Mouse (Mus musculus) midbrain, embryonic 14.5 days (tissue): Measurements from ENCODE around the gene Cdc26. TPM values are rescaled to one million over a fixed set of nuclear protein-coding genes. Genes with fewer than 3 reads are reported as not detected.

Experiments used
- ATAC-seq: fragments of 200-750 bp; cut with Nextera tagmentation; 2 replicates; pipeline ENCODE4 v1.8.0; 2017; ENCODE audit warnings: moderate number of reproducible peaks, moderate library complexity; ENCODE audit not compliant: low FRiP score, low TSS enrichment
- DNase-seq: peaks from one replicate; pipeline ENCODE4 v3.0.0-alpha.2; 2015
- H3K27ac ChIP-seq: fragments of 300-500 bp; sonication (generic); replicated peaks from 2 replicates; pipeline ENCODE4 v1.5.1; 2014; ENCODE audit warnings: mild to moderate bottlenecking, low read depth, low read length, moderate library complexity
- H3K27me3 ChIP-seq: fragments of 300-500 bp; sonication (generic); 2 replicates; pipeline ENCODE4 v1.6.1; 2014; ENCODE audit warnings: low read length, control low read depth, mixed read lengths; ENCODE audit not compliant: control insufficient read depth, insufficient read depth
- H3K36me3 ChIP-seq: fragments of 300-500 bp; sonication (generic); 2 replicates; pipeline ENCODE4 v1.6.1; 2014; ENCODE audit warnings: low read length, control low read depth; ENCODE audit not compliant: control insufficient read depth, insufficient read depth
- H3K4me1 ChIP-seq: fragments of 300-500 bp; sonication (generic); 2 replicates; pipeline ENCODE4 v1.6.1; 2014; ENCODE audit warnings: mild to moderate bottlenecking, antibody characterized with exemption, low read length, control low read depth; ENCODE audit not compliant: control insufficient read depth, insufficient read depth
- H3K4me2 ChIP-seq: fragments of 300-500 bp; sonication (generic); 2 replicates; pipeline ENCODE4 v1.6.1; 2014; ENCODE audit warnings: mild to moderate bottlenecking, low read length, moderate library complexity
- H3K4me3 ChIP-seq: fragments of 300-500 bp; sonication (generic); replicated peaks from 2 replicates; pipeline ENCODE4 v1.5.1; 2014; ENCODE audit warnings: low read depth, low read length
- H3K9ac ChIP-seq: fragments of 300-500 bp; sonication (generic); replicated peaks from 2 replicates; pipeline ENCODE4 v1.6.1; 2014; ENCODE audit warnings: mild to moderate bottlenecking, low read length, moderate library complexity
- H3K9me3 ChIP-seq: fragments of 300-500 bp; sonication (generic); 2 replicates; pipeline ENCODE4 v1.6.1; 2016; ENCODE audit warnings: low read length, control low read depth, mixed read lengths; ENCODE audit not compliant: control insufficient read depth
- WGBS: fragments of 180-500 bp; shearing (Covaris S2); extraction: QIAGEN DNeasy Blood & Tissue Kit; methylation state at CpG from one replicate; pipeline ENCODE4 v1.1.7; 2014; 5-methylcytosine and 5-hydroxymethylcytosine counted together
- polyA plus RNA-seq: library from polyadenylated mRNA; unstranded; fragments of >200 nt; fragmentation: Nextera tagmentation; extraction: Ambion mirVana; gene quantifications from 2 replicates; pipeline ENCODE4 v1.2.1, GENCODE M21; 2014

Gene Cdc26
- polyA plus RNA-seq, 1 experiment from 2014 or later: 97.5 TPM

- Histone ChIP-seq H3K9me3 (no peaks in the 10 kb centered on the region), H3K27me3 (no peaks in the 10 kb centered on the region), H3K4me2 (no peak overlapping the region), H3K9ac (no peak overlapping the region), H3K4me1 (no peaks in the 10 kb centered on the region), H3K36me3 (peaks cover 27% of the 10 kb centered on the region), H3K4me3 (no peak overlapping the region), H3K27ac (no peak overlapping the region)
- ATAC-seq (no peak), DNase-seq (no peak)
- WGBS: 84% methylated on average over 9 of the region's 9 CpGs
These were observed 60.7 kb downstream of the Cdc26 start for GRCm38 (mm10) chr4:62347605-62348328.

GRCm38 (mm10) chr4:62345827-62346226 lies 62.6 kb downstream of the Cdc26 start:
- DNase-seq (no peak), ATAC-seq (no peak)
- 87% methylated on average over 4 of the region's 4 CpGs for WGBS
- Histone ChIP-seq H3K27ac (no peak overlapping the region), H3K4me3 (no peak overlapping the region), H3K36me3 (peaks cover 24% of the 10 kb centered on the region), H3K4me1 (no peaks in the 10 kb centered on the region), H3K4me2 (no peak overlapping the region), H3K9ac (no peak overlapping the region), H3K9me3 (no peaks in the 10 kb centered on the region), H3K27me3 (no peaks in the 10 kb centered on the region)

DNA sequence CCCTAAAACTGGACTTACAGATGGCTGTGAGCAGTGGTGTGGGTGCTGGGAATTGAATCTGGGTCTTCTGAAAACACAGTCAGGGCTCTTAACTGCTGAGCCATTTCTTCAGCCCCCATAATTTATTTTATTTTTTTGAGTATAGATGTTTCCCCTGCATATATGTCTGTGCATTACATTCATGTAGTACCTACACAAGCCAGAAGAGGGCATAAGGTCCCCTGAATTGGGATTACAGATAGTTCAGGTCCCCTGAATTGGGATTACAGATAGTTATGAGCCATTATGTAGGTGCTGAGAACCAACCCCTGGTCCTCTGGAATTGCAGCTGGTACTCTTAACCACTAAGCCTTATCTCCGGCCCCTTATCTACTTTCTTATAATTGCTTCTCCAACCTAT lies 64.4 kb downstream of the Cdc26 start:
- H3K36me3 ChIP-seq: peaks cover 30% of the 10 kb centered on the region
- H3K27me3 ChIP-seq: no peaks in the 10 kb centered on the region

DNA sequence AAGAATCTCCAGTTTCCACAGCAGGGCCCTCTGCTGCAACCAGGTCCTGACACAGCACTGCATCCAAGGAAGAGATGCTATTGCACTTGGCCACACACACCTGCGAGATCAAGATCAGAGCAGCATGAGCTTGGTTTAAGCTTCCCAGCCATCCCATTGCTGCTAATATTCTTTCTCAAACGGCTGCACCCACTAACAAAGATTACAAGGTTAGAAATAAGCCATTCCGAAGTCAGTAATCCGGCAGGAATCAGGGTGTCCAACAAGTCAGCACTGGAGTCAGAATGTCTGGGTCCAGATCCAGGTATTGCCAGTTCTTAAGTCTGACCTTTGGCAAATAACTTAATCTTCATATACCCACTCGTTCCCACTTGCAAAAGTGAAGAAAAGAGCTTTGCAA lies 69.9 kb downstream of the Cdc26 start:
- H3K36me3 ChIP-seq: peaks cover 39% of the 10 kb centered on the region
- no peaks in the 10 kb centered on the region for H3K27me3 ChIP-seq
- ATAC-seq (no peak), DNase-seq (no peak)
- H3K9ac ChIP-seq: no peak overlapping the region
- WGBS: 92% methylated on average over 5 of the region's 5 CpGs
- no peaks in the 10 kb centered on the region for H3K4me1 ChIP-seq
- H3K4me2 ChIP-seq: no peak overlapping the region
- no peaks in the 10 kb centered on the region for H3K9me3 ChIP-seq
- H3K27ac ChIP-seq: no peak overlapping the region
- no peak overlapping the region for H3K4me3 ChIP-seq

More for the DNA sequence above, 64.4 kb downstream of the Cdc26 start:
- Histone ChIP-seq H3K4me1 (no peaks in the 10 kb centered on the region), H3K9me3 (no peaks in the 10 kb centered on the region), H3K27ac (no peak overlapping the region), H3K4me3 (no peak overlapping the region), H3K4me2 (no peak overlapping the region), H3K9ac (no peak overlapping the region)
- DNase-seq (peak; percentile 13), ATAC-seq (no peak)
- WGBS: 93% methylated on average over 1 of the region's 1 CpGs

Other genes with a start within 250 kb of the Cdc26 start
- gene Zfp37, start 177.6 kb downstream of the Cdc26 start, polyA plus RNA-seq: 35.8 and 39.2 TPM in 2 replicates
- gene Slc31a2, start 146.1 kb downstream of the Cdc26 start, polyA plus RNA-seq: 9.2 and 10.2 TPM in 2 replicates
- 17.6 and 23.0 TPM in 2 replicates for gene Fkbp15, start 48.1 kb downstream of the Cdc26 start, polyA plus RNA-seq
- 24.8 and 38.1 TPM in 2 replicates for gene Slc31a1, start 47.9 kb downstream of the Cdc26 start, polyA plus RNA-seq
- gene Prpf4, start 155 bp upstream of the Cdc26 start, polyA plus RNA-seq: 13.1 and 15.9 TPM in 2 replicates
- 0.15 TPM in 1 of 2 replicates, not detected in the other for gene Rnf183, start 26.6 kb upstream of the Cdc26 start, polyA plus RNA-seq
- 9.3 and 10.2 TPM in 2 replicates for gene Wdr31, start 62.3 kb upstream of the Cdc26 start, polyA plus RNA-seq
- 0.32 and 0.43 TPM in 2 replicates for gene Bspry, start 71.4 kb upstream of the Cdc26 start, polyA plus RNA-seq
- 12.8 and 14.1 TPM in 2 replicates for gene Hdhd3, start 94.8 kb upstream of the Cdc26 start, polyA plus RNA-seq
- gene Alad, start 111.3 kb upstream of the Cdc26 start, polyA plus RNA-seq: 69.3 and 78.8 TPM in 2 replicates
- gene Pole3, start 116.4 kb upstream of the Cdc26 start, polyA plus RNA-seq: 50.9 and 63.5 TPM in 2 replicates
- gene 4933430I17Rik, start 116.7 kb upstream of the Cdc26 start, polyA plus RNA-seq: 0.78 and 1.6 TPM in 2 replicates
- 49.1 and 63.3 TPM in 2 replicates for gene Rgs3, start 151.2 kb upstream of the Cdc26 start, polyA plus RNA-seq